Mouse (Mus musculus) urinary bladder, adult 18-20 months (tissue): ENCODE data around the gene Gm28043.

Source experiments
- DNase-seq, 2 experiments: peaks; one replicate each; pipeline ENCODE4 v3.0.0; 2022; ENCODE audit warnings: low spot score in 2 of 2, mixed read lengths in 2 of 2

Gm28043 gene

GRCm38 (mm10) chr17:29680174-29680573 lies 65.5 kb downstream of the Gm28043 start:
- DNase-seq = no peak

- no peak for DNase-seq
These were observed 66.2 kb downstream of the Gm28043 start for GRCm38 (mm10) chr17:29680921-29681320.

GRCm38 (mm10) chr17:29681669-29682068 lies 67.0 kb downstream of the Gm28043 start:
- no peak for DNase-seq

- no peak for DNase-seq
These were observed 67.6 kb downstream of the Gm28043 start for GRCm38 (mm10) chr17:29682261-29682660.

- DNase-seq = no peak
These were observed 68.5 kb downstream of the Gm28043 start for GRCm38 (mm10) chr17:29683127-29683526.

- no peak for DNase-seq
These were observed 69.6 kb downstream of the Gm28043 start for GRCm38 (mm10) chr17:29684275-29684674.

GRCm38 (mm10) chr17:29686771-29687170 lies 72.1 kb downstream of the Gm28043 start:
- DNase-seq = no peak

- DNase-seq = no peak
These were observed 72.7 kb downstream of the Gm28043 start for GRCm38 (mm10) chr17:29687373-29687772.

- no peak for DNase-seq
These were observed 73.9 kb downstream of the Gm28043 start for GRCm38 (mm10) chr17:29688610-29689009.

- no peak for DNase-seq
These were observed 75.6 kb downstream of the Gm28043 start for GRCm38 (mm10) chr17:29690257-29690656.

- no peak for DNase-seq
These were observed 78.2 kb downstream of the Gm28043 start for GRCm38 (mm10) chr17:29692827-29693226.

GRCm38 (mm10) chr17:29693571-29693970 lies 78.9 kb downstream of the Gm28043 start:
- no peak for DNase-seq

- no peak for DNase-seq
These were observed 79.8 kb downstream of the Gm28043 start for GRCm38 (mm10) chr17:29694516-29694915.

GRCm38 (mm10) chr17:29696940-29697339 lies 82.3 kb downstream of the Gm28043 start:
- no peak for DNase-seq

GRCm38 (mm10) chr17:29698421-29698820 lies 83.7 kb downstream of the Gm28043 start:
- DNase-seq = no peak

- no peak for DNase-seq
These were observed 85.9 kb downstream of the Gm28043 start for GRCm38 (mm10) chr17:29700573-29700972.

GRCm38 (mm10) chr17:29702938-29703710 lies 88.4 kb downstream of the Gm28043 start:
- DNase-seq = no peak

- DNase-seq = no peak
These were observed 90.1 kb downstream of the Gm28043 start for GRCm38 (mm10) chr17:29704781-29705180.

- DNase-seq = no peak
These were observed 91.2 kb downstream of the Gm28043 start for GRCm38 (mm10) chr17:29705881-29706280.

GRCm38 (mm10) chr17:29706981-29707545 lies 92.4 kb downstream of the Gm28043 start:
- no peak for DNase-seq

GRCm38 (mm10) chr17:29708783-29709182 lies 94.1 kb downstream of the Gm28043 start:
- no peak for DNase-seq

- DNase-seq = no peak
These were observed 95.9 kb downstream of the Gm28043 start for GRCm38 (mm10) chr17:29710562-29711044.

- no peak for DNase-seq
These were observed 96.5 kb downstream of the Gm28043 start for GRCm38 (mm10) chr17:29711076-29711744.
